Mouse (Mus musculus) neural tube, embryonic 10.5 days (tissue): ENCODE data around the gene Stard9.
"Not testable (repeated sequence)": the region's sequence is repeated elsewhere in the genome, so short reads cannot be mapped to it uniquely, and the experiment has no call there.

Experiments
- DNase-seq: peaks from one replicate; pipeline ENCODE4 v3.0.0-alpha.2; 2017; ENCODE audit warnings: low spot score; ENCODE audit errors: extremely low spot score

Gene Stard9

GRCm38 (mm10) chr2:120652925-120653284 lies 24.0 kb downstream of the Stard9 start:
- DNase-seq: no peak

- DNase-seq: no peak
Observed at GRCm38 (mm10) chr2:120654693-120655092, 25.8 kb downstream of the Stard9 start.

- DNase-seq: no peak
Observed at GRCm38 (mm10) chr2:120655905-120656304, 27.0 kb downstream of the Stard9 start.

GRCm38 (mm10) chr2:120656711-120657110 lies 27.8 kb downstream of the Stard9 start:
- no peak for DNase-seq

GRCm38 (mm10) chr2:120658486-120658885 lies 29.6 kb downstream of the Stard9 start:
- no peak for DNase-seq

- DNase-seq: no peak
Observed at GRCm38 (mm10) chr2:120659318-120659717, 30.4 kb downstream of the Stard9 start.

GRCm38 (mm10) chr2:120660486-120661078 lies 31.7 kb downstream of the Stard9 start:
- no peak for DNase-seq

- no peak for DNase-seq
Observed at GRCm38 (mm10) chr2:120662766-120663165, 33.8 kb downstream of the Stard9 start.

- no peak for DNase-seq
Observed at GRCm38 (mm10) chr2:120663491-120664154, 34.7 kb downstream of the Stard9 start.

- no peak for DNase-seq
Observed at GRCm38 (mm10) chr2:120667446-120667845, 38.5 kb downstream of the Stard9 start.

- DNase-seq: no peak
Observed at GRCm38 (mm10) chr2:120670253-120670652, 41.3 kb downstream of the Stard9 start.

- DNase-seq: not testable (repeated sequence)
Observed at GRCm38 (mm10) chr2:120681151-120681550, 52.2 kb downstream of the Stard9 start.

- no peak for DNase-seq
Observed at GRCm38 (mm10) chr2:120697767-120698166, 68.8 kb downstream of the Stard9 start.

GRCm38 (mm10) chr2:120700379-120700885 lies 71.5 kb downstream of the Stard9 start:
- DNase-seq: no peak

GRCm38 (mm10) chr2:120702675-120703074 lies 73.8 kb downstream of the Stard9 start:
- no peak for DNase-seq

- DNase-seq: no peak
Observed at GRCm38 (mm10) chr2:120707041-120707440, 78.1 kb downstream of the Stard9 start.

- no peak for DNase-seq
Observed at GRCm38 (mm10) chr2:120710154-120710553, 81.2 kb downstream of the Stard9 start.

- DNase-seq: no peak
Observed at GRCm38 (mm10) chr2:120710948-120711347, 82.0 kb downstream of the Stard9 start.

- no peak for DNase-seq
Observed at GRCm38 (mm10) chr2:120713441-120713840, 84.5 kb downstream of the Stard9 start.

GRCm38 (mm10) chr2:120718496-120718895 lies 89.6 kb downstream of the Stard9 start:
- DNase-seq: no peak

- no peak for DNase-seq
Observed at GRCm38 (mm10) chr2:120720821-120721220, 91.9 kb downstream of the Stard9 start.

GRCm38 (mm10) chr2:120721911-120722310 lies 93.0 kb downstream of the Stard9 start:
- no peak for DNase-seq

- DNase-seq: no peak
Observed at GRCm38 (mm10) chr2:120722491-120722890, 93.6 kb downstream of the Stard9 start.
